Mouse (Mus musculus) T-helper 2 cell (primary cell): ENCODE measurements around the gene Med20.
"Not testable (repeated sequence)": the region's sequence is repeated elsewhere in the genome, so short reads cannot be mapped to it uniquely, and the experiment has no call there.

Experiments used
- in situ Hi-C: fragments of 300-600 bp; cut with MboI, MseI; formaldehyde crosslinking; loops from one replicate; pipeline ENCODE4 v1.15.1; 2025; ENCODE audit warnings: high pct_unique_total_duplicates

Gene Med20

GRCm38 (mm10) chr17:47596162-47596838, 15.1 kb upstream of the Med20 start:
- in situ Hi-C loops, result no loop called here

- in situ Hi-C loops, result no loop called here
These were observed 14.6 kb upstream of the Med20 start for GRCm38 (mm10) chr17:47596839-47597164.

GRCm38 (mm10) chr17:47597261-47597660, 14.1 kb upstream of the Med20 start:
- in situ Hi-C loops, result no loop called here

- in situ Hi-C loops, result no loop called here
These were observed 13.4 kb upstream of the Med20 start for GRCm38 (mm10) chr17:47597838-47598579.

GRCm38 (mm10) chr17:47598580-47599304, 12.6 kb upstream of the Med20 start:
- in situ Hi-C loops, result not testable (repeated sequence)

DNA sequence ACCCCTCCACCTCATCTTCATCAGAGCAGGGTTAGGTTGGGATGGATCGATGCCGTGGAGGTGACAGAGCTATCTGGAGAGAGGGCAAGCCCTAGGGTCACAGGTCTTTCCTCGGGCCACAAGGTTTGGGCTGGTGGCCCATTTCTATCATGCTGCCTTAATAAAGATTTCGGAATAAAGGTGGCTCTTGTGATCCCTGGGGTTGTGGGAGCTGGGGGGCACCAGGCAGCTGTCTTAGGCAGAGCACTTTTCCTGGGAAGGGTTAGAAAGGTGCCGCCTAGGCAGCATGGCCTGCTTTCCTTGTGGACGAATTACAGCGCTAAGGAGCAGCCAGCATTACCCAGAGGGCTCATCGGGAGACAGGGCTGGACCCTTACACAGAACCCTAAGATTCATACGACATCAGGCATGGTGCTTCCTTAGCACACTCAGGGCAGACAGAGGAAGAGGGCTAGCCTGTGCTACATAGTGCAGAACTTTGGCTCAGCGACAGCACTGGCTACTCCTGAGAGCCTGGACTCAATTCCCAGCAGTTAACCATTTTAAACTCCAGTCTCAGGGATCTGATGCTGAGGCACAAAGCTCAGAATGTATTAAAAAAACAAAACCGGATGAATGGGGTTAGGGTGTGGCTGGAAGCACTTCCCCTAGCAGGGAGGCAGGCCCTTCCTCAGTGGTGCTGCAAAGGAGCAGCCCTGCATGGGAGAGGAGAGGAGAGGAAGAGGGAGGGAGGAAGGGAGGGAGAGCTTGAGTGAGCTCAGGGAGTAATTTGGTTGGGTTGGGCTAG, 11.7 kb upstream of the Med20 start:
- in situ Hi-C loops, result no loop called here

GRCm38 (mm10) chr17:47600601-47601388, 10.6 kb upstream of the Med20 start:
- in situ Hi-C loops, result no loop called here

GRCm38 (mm10) chr17:47601389-47601755, 10.0 kb upstream of the Med20 start:
- in situ Hi-C loops, result no loop called here

DNA sequence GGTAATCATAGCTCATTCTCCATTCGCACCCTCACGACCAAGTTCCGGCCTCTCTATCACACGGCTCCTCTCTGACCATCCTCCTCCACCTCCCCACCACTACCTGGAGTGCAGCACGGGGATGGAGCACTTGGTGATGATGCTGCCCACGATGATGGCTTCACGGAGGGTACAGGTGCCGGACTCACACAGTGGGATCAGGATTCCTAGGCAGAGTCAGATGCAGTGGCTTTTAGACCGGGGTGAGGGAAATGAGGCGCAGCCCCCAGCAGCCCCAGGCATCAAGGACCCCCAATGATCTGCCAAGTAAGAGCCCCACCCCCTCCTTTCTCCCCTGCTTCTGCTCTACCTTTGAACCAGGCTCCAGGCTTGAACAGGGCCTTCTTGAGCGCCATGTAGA, 9.1 kb upstream of the Med20 start:
- in situ Hi-C loops, result no loop called here

DNA sequence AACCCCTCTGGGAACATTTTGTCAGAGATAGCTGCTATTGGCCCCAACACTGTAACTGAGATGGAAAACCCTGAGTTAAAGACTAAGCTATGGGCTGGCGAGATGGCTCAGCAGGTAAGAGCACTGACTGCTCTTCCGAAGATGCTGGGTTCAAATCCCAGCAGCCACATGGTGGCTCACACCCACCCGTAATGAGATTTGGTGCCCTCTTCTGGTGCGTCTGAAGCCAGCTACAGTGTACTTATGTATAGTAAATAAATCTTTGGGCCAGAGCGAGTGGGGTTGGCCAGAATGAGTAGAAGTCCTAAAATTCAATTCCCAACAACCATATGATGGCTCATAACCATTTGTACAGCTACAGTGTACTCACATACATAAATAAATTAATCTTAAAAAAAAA, 5.2 kb upstream of the Med20 start:
- in situ Hi-C loops, result no loop called here

- in situ Hi-C loops, result no loop called here
These were observed 2.2 kb upstream of the Med20 start for GRCm38 (mm10) chr17:47609182-47609581.

DNA sequence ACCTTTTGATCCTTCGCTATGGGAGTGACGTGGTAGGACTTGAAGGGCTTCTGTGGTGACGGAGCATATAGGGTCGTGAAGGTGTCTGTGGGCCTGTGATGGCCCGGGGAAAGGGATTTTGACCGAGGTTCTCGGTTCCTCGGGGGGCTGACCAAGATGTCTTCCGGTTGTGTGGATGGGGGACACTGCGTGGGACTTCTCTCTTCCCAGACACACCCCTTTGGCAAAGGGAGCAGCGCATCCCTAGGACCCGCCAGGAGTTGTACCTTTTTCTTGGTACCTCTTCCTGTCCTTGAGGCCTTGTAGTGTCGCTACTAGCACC, 240 bp downstream of the Med20 start:
- in situ Hi-C loops, result loop anchor here (5.0 kb wide), 1 partner anchor 81 kb away; the partner anchor contains the start of genes Gm21981 and Prickle4

DNA sequence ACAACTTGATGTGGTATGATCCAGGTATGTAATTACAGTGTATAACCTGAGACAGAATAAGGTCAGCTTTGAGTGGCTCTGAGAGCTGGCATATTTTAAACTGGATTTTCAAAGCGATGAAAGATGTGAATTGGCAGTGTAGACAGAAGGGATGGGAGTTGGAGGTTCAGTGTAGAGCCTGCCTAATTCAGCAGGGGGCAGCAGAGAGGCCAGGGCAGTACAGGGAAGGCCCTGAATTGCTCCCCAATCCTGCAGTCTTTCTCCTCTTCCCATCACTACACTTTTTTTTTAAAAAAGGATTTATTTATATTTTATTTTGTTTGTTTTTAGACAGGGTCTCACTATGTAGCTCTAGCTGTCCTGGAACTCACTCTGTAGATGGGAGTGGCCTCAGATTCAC, 2.6 kb downstream of the Med20 start:
- in situ Hi-C loops, result loop anchor here (5.0 kb wide), 1 partner anchor 78 kb away; the partner anchor contains the start of genes Gm21981 and Prickle4

GRCm38 (mm10) chr17:47616119-47616518, 4.7 kb downstream of the Med20 start:
- in situ Hi-C loops, result no loop called here

DNA sequence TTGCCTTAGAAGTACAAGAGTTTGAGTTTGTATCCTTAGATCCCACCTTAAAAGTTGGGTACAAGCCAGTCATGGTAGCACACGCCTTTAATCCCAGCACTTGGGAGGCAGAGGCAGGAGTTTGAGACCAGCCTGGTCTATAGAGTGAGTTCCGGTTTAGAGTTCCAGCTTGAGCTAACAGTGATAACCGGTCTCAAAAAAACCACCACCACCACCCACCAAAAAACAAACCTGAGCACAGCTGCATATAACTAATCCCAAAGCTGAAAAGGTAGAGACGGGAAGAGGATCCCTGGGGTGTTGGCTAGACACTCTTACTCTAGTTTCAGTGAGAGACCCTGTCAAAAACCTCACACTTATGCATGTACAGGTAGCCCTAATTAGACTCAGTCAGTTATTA, 5.3 kb downstream of the Med20 start:
- in situ Hi-C loops, result no loop called here

DNA sequence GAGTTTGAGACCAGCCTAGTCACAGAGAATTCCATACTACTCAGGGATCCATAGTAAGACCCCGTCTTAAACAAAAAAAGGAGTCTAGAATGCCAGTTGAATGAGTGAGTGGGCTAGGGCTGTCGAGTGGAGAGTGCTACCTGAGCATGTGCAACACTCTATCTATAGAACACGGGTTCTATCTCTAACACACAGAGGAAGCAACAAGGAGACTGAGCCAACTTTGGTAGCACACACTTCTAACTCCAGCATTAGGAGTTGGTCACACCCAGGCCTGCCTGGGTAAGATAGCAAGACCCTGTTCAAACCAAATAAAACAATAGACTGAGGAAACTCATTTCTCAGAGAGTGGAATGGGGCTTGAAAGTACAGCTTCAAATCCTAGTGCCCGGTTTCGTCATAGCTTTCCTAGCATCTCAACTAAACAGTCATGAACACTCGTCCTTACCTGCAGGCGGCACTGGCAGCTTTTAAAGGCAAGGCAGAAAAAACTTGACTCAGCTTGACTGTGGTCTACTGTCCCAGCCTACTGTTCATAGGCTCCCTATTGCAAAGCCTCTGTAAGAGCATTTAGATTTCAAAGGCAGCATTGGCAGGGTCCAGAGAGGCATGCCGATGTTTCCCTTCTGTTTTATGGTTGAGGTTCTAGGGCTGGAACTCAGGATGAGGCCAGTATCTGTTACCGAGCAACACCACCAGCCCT, 6.4 kb downstream of the Med20 start:
- in situ Hi-C loops, result no loop called here

DNA sequence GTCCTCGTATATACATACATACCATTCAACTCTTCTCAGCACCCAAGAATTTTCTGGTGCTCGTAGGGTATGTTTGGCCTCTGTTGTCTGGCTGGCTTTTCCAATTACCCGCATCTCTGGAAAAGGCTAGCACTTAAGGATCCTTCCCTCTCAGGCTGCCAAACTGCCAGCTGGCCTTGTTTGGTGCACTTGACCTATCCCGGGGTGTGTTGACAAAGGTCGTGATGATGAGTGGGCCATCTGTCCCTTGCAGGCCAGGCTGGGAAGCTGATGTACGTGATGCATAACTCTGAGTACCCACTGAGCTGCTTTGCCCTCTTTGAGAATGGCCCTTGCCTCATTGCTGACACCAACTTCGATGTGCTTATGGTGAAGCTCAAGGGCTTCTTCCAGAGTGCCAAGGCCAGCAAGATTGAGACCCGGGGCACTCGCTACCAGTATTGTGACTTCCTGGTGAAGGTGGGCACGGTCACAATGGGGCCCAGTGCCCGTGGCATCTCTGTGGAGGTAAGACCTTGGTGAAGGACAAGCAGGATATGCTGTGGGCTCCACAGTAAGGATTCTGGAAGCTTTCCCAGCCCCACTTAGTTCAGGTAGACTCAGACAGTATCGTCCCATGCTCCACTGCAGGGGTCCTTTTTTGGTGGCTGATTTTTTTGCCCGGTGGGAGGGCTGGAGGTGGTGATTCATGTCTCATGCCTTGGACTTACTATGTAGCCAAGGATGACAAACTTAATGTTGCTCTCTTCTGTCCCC, 7.4 kb downstream of the Med20 start:
- in situ Hi-C loops, result no loop called here

GRCm38 (mm10) chr17:47622912-47623554, 11.7 kb downstream of the Med20 start:
- in situ Hi-C loops, result no loop called here

DNA sequence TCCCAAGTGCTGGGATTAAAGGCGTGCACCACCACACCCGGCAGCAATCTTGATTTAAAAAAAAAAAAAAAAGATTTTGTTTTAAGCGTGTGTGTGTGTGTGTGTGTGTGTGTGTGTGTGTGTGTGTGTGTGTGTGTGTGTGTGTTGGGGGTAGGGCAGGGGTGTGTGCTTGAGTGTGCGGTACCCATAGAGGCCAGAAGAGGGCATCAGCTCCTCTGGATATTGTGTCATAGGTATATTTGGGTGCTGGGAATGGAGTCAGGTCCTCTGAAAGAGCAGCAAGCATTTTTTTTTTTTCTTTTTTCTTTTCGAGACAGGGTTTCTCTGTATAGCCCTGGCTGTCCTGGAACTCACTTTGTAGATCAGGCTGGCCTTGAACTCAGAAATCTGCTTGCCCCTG, 13.2 kb downstream of the Med20 start:
- in situ Hi-C loops, result not testable (repeated sequence)
